Mouse (Mus musculus) lung, adult 2 months (tissue): ENCODE data around the gene Pes1. TPM values are rescaled to one million over a fixed set of nuclear protein-coding genes. Genes with fewer than 3 reads are reported as not detected.

Experiments used
- DNase-seq: peaks from one replicate; pipeline ENCODE4 v3.0.0; 2022
- H3K4me1 ChIP-seq: fragments of 200-500 bp; 2 replicates; pipeline ENCODE4 v1.6.1; 2011; ENCODE audit warnings: low read length; ENCODE audit not compliant: control insufficient read depth, insufficient read depth
- H3K4me3 ChIP-seq: fragments of 200-500 bp; replicated peaks from 2 replicates; pipeline ENCODE3; 2011; ENCODE audit warnings: low read depth, mild to moderate bottlenecking, control low read depth, low read length; ENCODE audit errors: extremely low read depth
- CTCF ChIP-seq: fragments of 200-500 bp; IDR thresholded peaks from 2 replicates; pipeline ENCODE4 v1.5.1; 2011; ENCODE audit warnings: mild to moderate bottlenecking, low read length, control low read depth; ENCODE audit not compliant: insufficient read depth
- POLR2A ChIP-seq: fragments of 200-500 bp; IDR thresholded peaks from 2 replicates; pipeline ENCODE4 v1.6.1; 2011; ENCODE audit warnings: low read depth, mild to moderate bottlenecking, control low read depth, low read length, borderline replicate concordance; ENCODE audit errors: extremely low read depth
- WGBS: fragments of 180-500 bp; shearing (Covaris S2); methylation state at CpG from one replicate; pipeline ENCODE4 v1.1.7; 2018; 5-methylcytosine and 5-hydroxymethylcytosine counted together
- polyA plus RNA-seq: library from polyadenylated mRNA; depleted of rRNA; stranded (reverse); fragments of >200 nt; gene quantifications from 2 replicates; pipeline ENCODE4 v1.2.3, GENCODE M21; 2012; rRNA removed

Pes1 gene
- 25.9 and 33.9 TPM in 2 replicates for polyA plus RNA-seq

DNA sequence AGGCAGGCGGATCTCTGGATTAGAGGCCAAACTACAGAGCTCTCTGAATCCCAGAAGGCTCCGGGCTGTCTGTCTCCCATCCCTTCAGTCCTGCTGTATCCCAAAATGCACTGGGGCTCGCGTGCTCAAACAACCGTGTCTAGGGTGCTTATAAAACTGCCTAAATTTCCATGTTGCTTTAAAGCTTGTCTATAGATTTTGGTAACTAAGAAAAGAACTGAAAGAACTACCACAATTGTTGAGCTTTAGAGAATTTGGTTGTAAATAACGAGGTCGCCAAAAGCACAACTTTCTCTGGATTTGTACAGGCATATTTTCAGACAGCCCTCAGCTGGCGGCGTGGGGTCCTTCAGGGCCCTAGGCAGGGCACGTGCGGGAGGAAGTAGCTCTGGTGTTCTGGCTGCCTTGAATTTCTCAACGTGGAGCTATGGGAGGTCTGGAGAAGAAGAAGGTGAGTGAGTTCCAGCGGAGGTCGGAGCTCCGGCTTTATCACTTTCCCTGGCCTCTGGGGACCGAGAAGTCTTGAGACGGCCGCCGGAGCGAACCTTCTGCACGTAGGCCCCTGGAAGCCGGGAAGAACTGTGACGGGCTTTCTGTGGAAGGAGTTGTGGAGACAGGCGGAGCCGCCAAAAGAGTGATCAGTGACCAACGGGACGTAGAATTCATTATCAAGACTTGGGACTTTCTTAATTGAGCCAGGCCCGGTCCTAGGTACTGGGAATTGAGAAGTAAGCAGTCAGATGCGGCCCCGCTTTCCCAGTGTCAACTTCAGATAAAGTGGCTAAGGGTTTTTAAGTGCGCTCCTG, at the start of gene Pes1:
Gene Pes1 (plus strand): TSS at position 366 of the 806 bp plus-strand sequence.
- TF ChIP-seq POLR2A (peak; percentile 60; the same call in 1 of the 2 replicates), CTCF (no peak)
- DNase-seq = peak; percentile 79
- Histone ChIP-seq H3K4me3 (peak within 1 kb of the TSS; percentile 81), H3K4me1 (peaks cover 4% of the 10 kb centered on the region; the same call in 1 of the 2 replicates)
- under 1% methylated on average over 31 of the region's 31 CpGs for WGBS

GRCm38 (mm10) chr11:3914109-3914840, 49.5 kb upstream of the Pes1 start, which contains the start of gene Slc35e4:
TSS of gene Slc35e4 (minus strand) at chr11:3914664.
- DNase-seq = peak; percentile 88
- WGBS = under 1% methylated on average over 28 of the region's 28 CpGs

DNA sequence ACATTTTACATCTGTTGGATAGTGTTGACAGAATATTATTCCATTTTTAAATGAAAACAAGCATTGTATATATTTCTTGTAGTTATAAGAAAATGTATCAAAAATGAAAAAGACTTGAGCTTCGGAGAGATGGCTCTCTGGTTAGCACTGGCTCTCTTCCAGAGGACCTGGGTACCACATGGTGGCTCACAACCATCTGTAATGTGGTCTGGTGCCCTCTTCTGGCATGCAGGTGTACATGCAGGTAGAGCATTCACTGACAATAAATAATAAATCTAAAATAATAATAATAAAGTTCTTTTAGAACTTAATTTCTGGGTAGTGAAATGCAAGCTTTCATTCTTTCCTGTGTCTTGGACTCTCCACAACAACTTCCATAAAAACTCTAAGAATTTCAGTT, 45.0 kb upstream of the Pes1 start:
- TF ChIP-seq POLR2A (no peak), CTCF (peak; percentile 59)
- peaks cover 5% of the 10 kb centered on the region; the same call in 1 of the 2 replicates for H3K4me1 ChIP-seq
- no peak overlapping the region for H3K4me3 ChIP-seq
- WGBS = 43% methylated on average over 1 of the region's 1 CpGs
- DNase-seq = no peak

More at GRCm38 (mm10) chr11:3914109-3914840, 49.5 kb upstream of the Pes1 start, which contains the start of gene Slc35e4:
- Histone ChIP-seq H3K4me3 (peak within 1 kb of the TSS; percentile 82), H3K4me1 (peaks cover 17% of the 10 kb centered on the region)
- 0 out of 2 replicates have a peak, but pooled peaks have one; percentile 6 for TF ChIP-seq POLR2A
- peak; percentile 84 for TF ChIP-seq CTCF

DNA sequence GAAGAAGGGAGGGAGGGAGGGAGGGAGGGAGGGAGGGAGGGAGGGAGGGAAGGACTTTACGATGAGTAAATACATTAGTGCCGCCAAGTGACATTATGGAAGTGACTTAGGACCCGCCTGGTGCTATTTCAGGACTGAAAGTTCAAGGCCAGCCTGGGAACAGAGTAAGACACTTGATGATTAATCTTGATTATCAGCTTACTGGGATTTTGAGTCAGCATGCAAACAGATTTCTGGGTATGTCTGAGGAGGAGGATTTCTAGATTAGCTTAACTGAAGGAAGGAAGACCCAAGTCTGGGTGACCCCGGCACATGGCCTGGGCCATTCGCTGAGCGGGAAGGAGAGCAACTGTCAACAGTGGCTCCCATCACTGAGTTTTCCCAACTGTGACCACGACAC, 43.3 kb upstream of the Pes1 start:
- no peak overlapping the region for H3K4me3 ChIP-seq
- H3K4me1 ChIP-seq = peaks cover 5% of the 10 kb centered on the region; the same call in 1 of the 2 replicates
- DNase-seq = no peak
- WGBS = 94% methylated on average over 7 of the region's 7 CpGs
- no peak for TF ChIP-seq POLR2A

DNA sequence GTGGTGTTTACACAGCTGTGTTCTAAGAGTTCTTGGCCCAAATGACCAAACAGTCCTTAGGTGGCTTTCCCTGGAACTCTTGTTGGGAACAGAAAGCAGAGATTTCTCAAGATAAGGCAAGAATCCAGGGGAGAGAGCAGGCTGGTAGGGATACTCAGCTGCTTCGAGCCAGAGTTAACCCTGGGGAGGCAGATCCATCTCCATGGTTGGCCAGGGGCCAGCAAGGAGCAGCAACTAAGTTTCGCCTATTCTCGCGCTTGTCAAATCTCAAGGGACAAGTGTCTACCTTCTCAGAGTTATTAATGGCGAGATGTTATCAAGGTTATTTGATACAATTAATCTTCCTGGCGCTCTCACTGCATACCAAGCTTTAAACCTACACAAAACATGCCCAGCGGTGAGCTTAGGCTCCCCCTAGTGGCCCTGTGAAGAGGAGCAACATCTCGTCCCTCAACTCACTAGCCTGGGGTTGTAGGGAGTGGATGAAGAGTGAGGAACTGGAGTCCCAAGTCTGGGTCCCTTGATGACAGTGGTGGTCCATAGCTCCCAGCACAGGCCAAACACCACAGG, 42.4 kb upstream of the Pes1 start:
- Histone ChIP-seq H3K4me1 (peaks cover 5% of the 10 kb centered on the region; the same call in 1 of the 2 replicates), H3K4me3 (no peak overlapping the region)
- TF ChIP-seq POLR2A (no peak), CTCF (peak; percentile 89)
- DNase-seq = peak; percentile 37
- 19% methylated on average over 8 of the region's 8 CpGs for WGBS

DNA sequence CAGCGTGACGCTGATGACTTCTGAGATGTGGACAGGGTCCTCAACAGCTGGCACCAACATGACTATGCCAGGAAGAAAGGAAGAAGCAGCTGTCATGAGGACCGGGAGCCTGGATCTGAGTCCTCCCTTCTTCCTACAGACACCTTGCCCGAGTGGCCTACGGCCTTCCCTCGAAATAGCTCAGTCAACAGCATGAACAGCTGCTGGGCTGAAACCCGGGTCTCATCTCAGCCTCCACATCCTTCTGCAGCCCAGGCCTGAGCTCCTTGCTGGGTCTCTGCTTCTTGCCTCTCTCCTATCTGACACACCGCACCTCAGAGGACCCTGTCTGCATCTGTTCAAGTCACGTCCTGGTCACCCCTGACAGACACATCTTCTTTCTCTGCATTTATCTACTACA, 41.7 kb upstream of the Pes1 start:
- Histone ChIP-seq H3K4me1 (peaks cover 5% of the 10 kb centered on the region; the same call in 1 of the 2 replicates), H3K4me3 (no peak overlapping the region)
- 93% methylated on average over 9 of the region's 9 CpGs for WGBS
- TF ChIP-seq POLR2A (no peak), CTCF (no peak)
- DNase-seq = no peak

DNA sequence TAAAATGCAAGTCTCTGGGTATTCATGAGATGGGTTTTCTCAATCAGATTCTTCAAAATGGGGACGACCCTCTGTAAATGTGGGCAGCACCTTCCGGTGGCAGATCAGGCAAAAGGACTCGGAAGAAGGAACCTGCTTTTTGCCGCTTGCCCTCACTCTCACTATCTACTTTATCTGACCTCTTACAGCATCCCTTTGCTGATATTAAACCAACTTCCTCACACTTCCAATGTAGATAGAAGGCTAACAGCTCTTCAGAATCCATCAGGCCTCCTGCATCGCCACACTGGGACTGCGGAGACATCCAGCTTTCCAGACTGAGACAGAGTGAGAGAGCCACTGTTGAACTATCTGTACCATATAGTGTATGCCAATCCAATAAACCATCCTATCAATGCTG, 41.0 kb upstream of the Pes1 start:
- Histone ChIP-seq H3K4me3 (no peak overlapping the region), H3K4me1 (peaks cover 5% of the 10 kb centered on the region; the same call in 1 of the 2 replicates)
- 96% methylated on average over 6 of the region's 6 CpGs for WGBS
- TF ChIP-seq POLR2A = no peak
- TF ChIP-seq CTCF = no peak
- no peak for DNase-seq

DNA sequence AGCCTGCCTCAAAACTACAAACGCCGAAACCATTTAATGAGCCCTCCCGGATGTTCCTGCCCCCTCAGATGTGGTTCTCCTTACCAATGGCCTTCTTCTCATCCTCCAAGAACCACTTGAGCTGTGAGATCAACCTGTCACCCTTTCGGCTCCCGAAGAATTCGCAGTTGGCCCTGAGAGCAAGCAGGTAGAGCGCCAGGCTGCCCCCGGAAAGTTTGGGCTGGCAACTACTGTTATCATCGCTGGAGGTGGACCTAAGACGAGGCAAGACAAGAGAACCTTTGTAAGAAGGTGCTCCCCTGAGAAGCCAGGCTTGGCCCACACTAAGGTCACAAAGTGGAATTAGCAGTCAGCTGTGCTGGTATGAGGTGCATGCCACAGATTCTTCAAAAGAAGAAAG, 37.9 kb upstream of the Pes1 start:
- no peak for DNase-seq
- WGBS = 85% methylated on average over 10 of the region's 10 CpGs
- TF ChIP-seq CTCF (no peak), POLR2A (no peak)
- Histone ChIP-seq H3K4me3 (no peak overlapping the region), H3K4me1 (peaks cover 17% of the 10 kb centered on the region)

DNA sequence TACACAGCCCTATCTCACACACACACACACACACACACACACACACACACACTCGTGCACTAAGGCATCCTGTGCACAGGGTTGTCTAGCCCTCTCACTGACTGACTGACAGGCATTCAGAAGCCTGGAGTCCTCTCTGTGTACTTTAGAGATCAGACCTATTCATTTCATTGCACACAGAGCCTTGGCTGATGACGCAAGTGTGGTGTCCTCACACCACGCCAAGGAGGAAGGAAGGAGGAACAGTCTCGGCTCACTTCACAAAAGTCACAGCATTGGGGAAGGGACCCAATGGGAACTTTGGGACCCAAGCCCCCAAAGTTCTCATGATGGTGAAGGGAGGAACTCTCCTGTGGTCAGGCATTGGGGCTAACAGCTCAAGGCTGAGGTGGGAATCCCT, 33.8 kb upstream of the Pes1 start:
- Histone ChIP-seq H3K4me1 (peaks cover 15% of the 10 kb centered on the region), H3K4me3 (peak overlapping the region; percentile 46)
- TF ChIP-seq POLR2A (peak; percentile 50; the same call in 1 of the 2 replicates), CTCF (no peak)
- WGBS = 13% methylated on average over 4 of the region's 4 CpGs
- peak; percentile 27 for DNase-seq
